ENCODE assay signal across 8 mouse cellular contexts in genomic region chr9:75261332-75261872, GRCm38 (mm10). TPM values are rescaled to one million over a fixed set of nuclear protein-coding genes. Genes with fewer than 3 reads are reported as not detected.
DNase-seq lines count a peak whose midpoint lies in the region; ATAC-seq and TF ChIP-seq lines count a peak whose summit lies in the region.
"Had no signal": no experiment of that assay in that cellular context is flagged by ENCODE, and none has a peak within 500 bp of the region (broad histone marks: within the 10 kb centered on the region; RNA-seq: fewer than 3 reads in every experiment).

No protein-coding gene starts in this region.

- intact Hi-C loops in left cerebral cortex, postnatal 10 days (cut with DNase I) = loop anchor here (5.0 kb wide), 2 partner anchors 64 to 209 kb away; no protein-coding TSS in a partner anchor

- no peak overlapping the region for H3K27ac ChIP-seq in ES-E14 (ENCODE audit: insufficient read depth, low read depth, low read length, poor library complexity, severe bottlenecking)
- H3K27ac ChIP-seq in forebrain, embryonic 14.5 days (ENCODE audit: low read depth, low read length) = peak overlapping the region; percentile 55
- peak overlapping the region; percentile 81 for H3K27ac ChIP-seq in midbrain, embryonic 11.5 days (ENCODE audit: low read depth, low read length)

- H3K4me2 ChIP-seq in forebrain, embryonic 14.5 days (ENCODE audit: low read length) = no peak overlapping the region
- H3K4me2 ChIP-seq in midbrain, embryonic 11.5 days = no peak overlapping the region; the same call in 1 of the 2 replicates

- peak; percentile 73 for ATAC-seq in forebrain, embryonic 14.5 days
- peak; percentile 92 for ATAC-seq in midbrain, embryonic 11.5 days (ENCODE audit: low FRiP score)

- WGBS in forebrain, embryonic 14.5 days = under 1% methylated on average over 8 of the region's 8 CpGs
- WGBS in midbrain, embryonic 11.5 days = 4% methylated on average over 8 of the region's 8 CpGs

- no peaks in the 10 kb centered on the region for H3K9me3 ChIP-seq in ES-E14 (ENCODE audit: control insufficient read depth, insufficient read depth, low read depth, low read length)
- no peaks in the 10 kb centered on the region for H3K9me3 ChIP-seq in forebrain, embryonic 14.5 days (replicated peaks; ENCODE audit: control insufficient read depth, low read length)
- no peaks in the 10 kb centered on the region for H3K9me3 ChIP-seq in midbrain, embryonic 11.5 days (ENCODE audit: control insufficient read depth, low read length)

- H3K36me3 ChIP-seq in ES-E14 (ENCODE audit: control insufficient read depth, insufficient read depth, low read length, poor library complexity, severe bottlenecking) = no peaks in the 10 kb centered on the region
- no peaks in the 10 kb centered on the region for H3K36me3 ChIP-seq in forebrain, embryonic 14.5 days (ENCODE audit: control insufficient read depth, insufficient read depth, low read length)
- H3K36me3 ChIP-seq in midbrain, embryonic 11.5 days (ENCODE audit: control insufficient read depth, insufficient read depth, low read length) = no peaks in the 10 kb centered on the region

- H3K4me1 ChIP-seq in ES-E14 (ENCODE audit: control insufficient read depth in 2 of 2, insufficient read depth in 2 of 2, low read length in 2 of 2, poor library complexity in 1 of 2) = peaks cover 3 to 34% of the 10 kb centered on the region in 2 experiments; a peak in 3 of 4 replicates
- H3K4me1 ChIP-seq in forebrain, embryonic 14.5 days (ENCODE audit: control insufficient read depth, insufficient read depth, low read length) = no peaks in the 10 kb centered on the region
- H3K4me1 ChIP-seq in midbrain, embryonic 11.5 days (ENCODE audit: control insufficient read depth, insufficient read depth, low read length) = peaks cover 21% of the 10 kb centered on the region

- H3K27me3 ChIP-seq in forebrain, embryonic 14.5 days (replicated peaks; ENCODE audit: control insufficient read depth, insufficient read depth, low read length) = no peaks in the 10 kb centered on the region
- H3K27me3 ChIP-seq in midbrain, embryonic 11.5 days (ENCODE audit: control insufficient read depth, insufficient read depth, low read length) = no peaks in the 10 kb centered on the region

- in situ Hi-C loops in ES-E14 (cut with MboI; ENCODE audit: low sequenced_read_pairs in 2 of 2, unreplicated experiment in 2 of 2) = no loop called here

- no peak overlapping the region for H3K9ac ChIP-seq in ES-E14 (ENCODE audit: insufficient read depth, low read depth, low read length, poor library complexity, severe bottlenecking)
- no peak overlapping the region for H3K9ac ChIP-seq in forebrain, embryonic 14.5 days (ENCODE audit: low read length)
- peak overlapping the region; percentile 31; the same call in 1 of the 2 replicates for H3K9ac ChIP-seq in midbrain, embryonic 11.5 days (ENCODE audit: low read length)

- no peak overlapping the region for H3K4me3 ChIP-seq in ES-E14 (ENCODE audit: insufficient read depth in 1 of 2, low read depth in 1 of 2, low read length in 2 of 2, poor library complexity in 1 of 2, severe bottlenecking in 1 of 2)
- no peak overlapping the region for H3K4me3 ChIP-seq in forebrain, embryonic 14.5 days (ENCODE audit: low read depth, low read length)
- no peak overlapping the region for H3K4me3 ChIP-seq in midbrain, embryonic 11.5 days (ENCODE audit: low read depth, low read length)

- DNase-seq in CD4-positive helper T cell, adult 2 months (ENCODE audit: low read depth, low spot score) = peak; percentile 15
- DNase-seq in ES-E14 (ENCODE audit: low read depth, low spot score) = peak; percentile 29
- peak; percentile 36 for DNase-seq in forebrain, embryonic 14.5 days (ENCODE audit: low spot score)
- DNase-seq in midbrain, embryonic 11.5 days (ENCODE audit: low spot score, missing footprints) = peak; percentile 95
- DNase-seq in layer of hippocampus, postnatal 10 days (ENCODE audit: low spot score in 2 of 2) = no peak
- no peak for DNase-seq in lung, postnatal 10 days
- DNase-seq in left cerebral cortex, postnatal 10 days (ENCODE audit: extremely low spot score in 1 of 2, low spot score in 2 of 2) = no peak
- DNase-seq: heart, postnatal 10 days had no signal

TF ChIP-seq in ES-E14, 5 proteins besides CTCF, POLR2A, EP300 and RAD21:
- TF ChIP-seq MAFK (IDR thresholded peaks at IDR 0.05; ENCODE audit: insufficient read depth, low read depth, low read length) (no peak), CHD2 (IDR thresholded peaks at IDR 0.05; ENCODE audit: low read depth, low read length) (no peak), ZNF384 (IDR thresholded peaks at IDR 0.05; ENCODE audit: low read depth, low read length) (no peak), ZC3H11A (IDR thresholded peaks at IDR 0.05; ENCODE audit: borderline replicate concordance, low read depth, low read length) (no peak), HCFC1 (IDR thresholded peaks at IDR 0.05; ENCODE audit: borderline replicate concordance, insufficient read depth, low read length) (no peak)

RNA-seq across cellular contexts. Expression of gene Myo5c, which starts 29.6 kb away (rescaled TPM):
- total RNA-seq in ES-E14 (2012; rRNA removed) = 7.5 and 7.6 TPM in 2 replicates
- polyA plus RNA-seq in forebrain, embryonic 14.5 days (2014; fragmentation: Nextera tagmentation; extraction: Ambion mirVana) = 0.10 and 0.14 TPM in 2 replicates
- polyA plus RNA-seq in midbrain, embryonic 11.5 days (2014; fragmentation: Nextera tagmentation; extraction: Ambion mirVana) = 0.40 and 0.56 TPM in 2 replicates
- under 1 TPM; 0.29 to 0.80 TPM for total RNA-seq in layer of hippocampus, postnatal 10 days (2021)
- 1 to 10 TPM; 1.3 to 1.4 TPM for total RNA-seq in left cerebral cortex, postnatal 10 days (2021)

RNA-seq across cellular contexts. Expression of gene Gnb5, which starts 44.7 kb away (rescaled TPM):
- 5.7 and 6.7 TPM in 2 replicates for total RNA-seq in ES-E14 (2012; rRNA removed)
- 53.2 and 57.5 TPM in 2 replicates for polyA plus RNA-seq in forebrain, embryonic 14.5 days (2014; fragmentation: Nextera tagmentation; extraction: Ambion mirVana)
- polyA plus RNA-seq in midbrain, embryonic 11.5 days (2014; fragmentation: Nextera tagmentation; extraction: Ambion mirVana) = 33.1 and 34.4 TPM in 2 replicates
- total RNA-seq in layer of hippocampus, postnatal 10 days (2021) = 100 to 1,000 TPM; 105 to 110 TPM
- 100 to 1,000 TPM; 115 to 125 TPM for total RNA-seq in left cerebral cortex, postnatal 10 days (2021)

Comparison
In these comparisons a context has a peak if more than half of its experiments do, and no peak if none do; other contexts are left out.
1. DNase-seq: peak in CD4-positive helper T cell, adult 2 months (single experiment), ES-E14 (single experiment), forebrain, embryonic 14.5 days (single experiment) and midbrain, embryonic 11.5 days (single experiment); none in layer of hippocampus, postnatal 10 days (0 of 2), lung, postnatal 10 days (single experiment) and left cerebral cortex, postnatal 10 days (0 of 2).
2. RNA of gene Gnb5, which starts 44.7 kb away (total RNA-seq): 115 to 125 TPM in left cerebral cortex, postnatal 10 days and 105 to 110 TPM in layer of hippocampus, postnatal 10 days; 5.7 to 6.7 TPM in ES-E14; every median in the first group is over 10 times any median in the second.